Mouse (Mus musculus) frontal cortex, postnatal 36 days (tissue): Measurements from ENCODE around the gene Gm4559.
"Not testable (repeated sequence)": the region's sequence is repeated elsewhere in the genome, so short reads cannot be mapped to it uniquely, and the experiment has no call there.

ENCODE experiments used
- DNase-seq, 2 experiments: peaks; one replicate each; pipeline ENCODE4 v3.0.0; 2022; ENCODE audit warnings: low spot score in 2 of 2

Gm4559 gene

GRCm38 (mm10) chr7:142274263-142274662 lies at the start of gene Gm4559:
Gene Gm4559, minus strand, starts transcription at chr7:142274363.
- DNase-seq: not testable (repeated sequence)

GRCm38 (mm10) chr7:142323396-142324117 lies 49.4 kb upstream of the Gm4559 start:
- peak in 1 of 2 experiments; percentile 11 for DNase-seq

DNA sequence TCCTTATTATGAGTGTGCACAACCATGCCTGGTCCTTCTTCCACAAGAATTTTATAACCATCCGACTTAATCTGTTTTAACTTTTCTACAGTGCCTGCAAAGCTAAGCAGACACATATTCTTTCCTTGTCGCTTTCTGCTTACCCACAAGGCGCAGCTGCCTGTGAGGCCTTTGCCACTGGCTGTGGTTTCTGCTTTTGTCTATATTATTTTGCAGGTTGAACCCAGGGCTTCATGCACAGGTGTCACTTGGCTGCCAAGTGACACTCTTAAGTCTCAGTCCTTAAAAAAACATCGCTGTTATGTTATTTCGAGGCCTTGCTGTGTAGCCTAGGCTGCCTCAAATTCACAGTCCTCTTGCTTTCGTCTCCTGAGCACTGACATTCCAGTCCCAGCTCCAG lies 48.5 kb upstream of the Gm4559 start:
- no peak for DNase-seq

DNA sequence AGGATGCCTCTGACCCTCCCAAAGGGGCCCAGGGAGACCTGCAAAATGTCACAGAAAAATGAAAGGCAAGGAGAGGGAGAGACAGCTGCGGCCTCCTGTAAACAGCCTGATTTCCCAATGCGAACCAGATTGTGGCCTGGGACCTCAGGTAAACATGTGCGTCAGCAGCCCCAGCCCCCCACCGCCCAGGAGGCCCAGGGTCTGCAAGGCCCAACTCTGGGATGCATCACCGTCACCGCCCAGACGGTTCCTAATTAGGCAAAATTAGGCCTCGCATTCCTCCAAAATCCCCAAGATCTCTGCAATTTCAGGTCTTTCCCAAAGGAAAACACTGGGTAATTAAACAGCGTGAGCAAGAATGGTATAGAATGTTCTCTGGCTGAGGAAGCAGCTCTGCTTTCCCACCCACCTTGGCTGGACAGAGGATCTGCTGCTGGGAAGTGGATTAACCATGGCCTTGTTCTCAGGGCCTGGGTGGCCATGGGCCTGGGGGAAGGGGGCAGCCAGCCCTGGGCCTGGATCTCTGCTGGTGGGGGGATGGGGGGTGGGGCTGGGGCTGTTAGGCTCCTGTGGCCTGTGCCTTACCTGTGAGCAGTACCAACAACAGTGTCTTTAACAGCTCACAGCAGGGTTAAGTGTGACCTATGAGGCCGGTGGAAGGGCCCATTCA lies 47.6 kb upstream of the Gm4559 start:
- DNase-seq: not testable (repeated sequence)

- DNase-seq: no peak
These were observed 46.7 kb upstream of the Gm4559 start for GRCm38 (mm10) chr7:142320906-142321305.

DNA sequence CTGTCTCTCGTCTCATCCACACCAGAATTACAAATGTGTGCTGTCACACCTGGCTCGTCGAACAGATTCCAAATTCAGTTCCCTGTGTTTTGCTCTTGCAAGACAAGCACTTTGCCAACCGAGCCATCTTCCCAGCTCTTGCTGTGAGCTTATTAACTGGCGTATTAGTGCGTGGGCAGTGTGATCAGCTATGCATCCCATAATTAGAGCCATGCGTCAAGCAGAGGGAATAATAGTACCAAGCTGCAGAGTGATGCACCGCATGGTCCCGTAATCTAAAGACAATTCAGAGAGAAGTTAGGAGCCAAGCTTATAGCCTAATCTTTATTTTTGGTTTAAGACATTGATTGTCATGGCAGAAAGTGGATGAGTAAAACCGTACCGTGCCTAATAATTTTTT lies 45.0 kb upstream of the Gm4559 start:
- DNase-seq: no peak

- DNase-seq: no peak
These were observed 43.1 kb upstream of the Gm4559 start for GRCm38 (mm10) chr7:142317216-142317615.

DNA sequence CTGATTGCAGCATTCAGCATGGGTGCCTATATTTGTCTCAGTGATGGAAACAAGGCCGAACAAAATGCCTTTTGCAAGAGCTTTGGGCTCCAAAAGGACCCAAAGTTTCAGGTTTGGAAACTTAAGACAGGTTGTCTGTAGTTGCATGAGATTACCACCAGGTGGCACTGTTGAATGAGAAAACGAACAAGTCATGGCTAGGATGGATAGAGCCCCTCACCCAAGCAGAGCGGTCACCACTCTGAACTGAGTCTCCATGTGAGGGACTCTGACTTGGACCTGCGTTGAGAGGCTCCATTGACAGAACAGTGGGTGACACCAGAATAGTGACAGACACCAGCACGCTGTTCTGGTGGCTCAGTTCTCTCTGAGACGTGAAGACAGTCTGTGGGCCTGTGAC lies 42.4 kb upstream of the Gm4559 start:
- peak; percentile 19 to 51 for DNase-seq

GRCm38 (mm10) chr7:142314600-142315285 lies 40.6 kb upstream of the Gm4559 start:
- DNase-seq: no peak

- not testable (repeated sequence) for DNase-seq
These were observed 29.8 kb upstream of the Gm4559 start for GRCm38 (mm10) chr7:142303929-142304328.

DNA sequence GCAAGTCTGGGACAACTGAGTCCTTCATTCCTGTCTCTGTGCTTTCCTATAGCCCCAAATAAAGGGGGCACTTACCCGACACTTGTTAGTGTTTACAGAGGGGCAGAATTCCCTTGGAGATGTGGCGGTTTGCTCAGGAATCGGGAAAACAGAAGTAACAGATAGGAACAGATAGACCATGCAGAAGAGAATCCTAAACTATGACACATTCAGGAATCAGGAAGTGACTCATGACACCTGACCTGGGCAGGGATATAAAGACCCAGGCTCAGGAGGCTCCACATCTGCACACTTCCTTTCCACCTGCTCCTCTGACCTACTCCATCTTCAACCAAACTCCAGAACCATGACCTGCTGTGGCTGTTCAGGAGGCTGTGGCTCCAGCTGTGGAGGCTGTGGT lies 29.1 kb upstream of the Gm4559 start, which contains the start of gene Krtap5-4:
Krtap5-4 (plus strand) TSS at position 301 of the 400 bp plus-strand sequence.
- no peak for DNase-seq

DNA sequence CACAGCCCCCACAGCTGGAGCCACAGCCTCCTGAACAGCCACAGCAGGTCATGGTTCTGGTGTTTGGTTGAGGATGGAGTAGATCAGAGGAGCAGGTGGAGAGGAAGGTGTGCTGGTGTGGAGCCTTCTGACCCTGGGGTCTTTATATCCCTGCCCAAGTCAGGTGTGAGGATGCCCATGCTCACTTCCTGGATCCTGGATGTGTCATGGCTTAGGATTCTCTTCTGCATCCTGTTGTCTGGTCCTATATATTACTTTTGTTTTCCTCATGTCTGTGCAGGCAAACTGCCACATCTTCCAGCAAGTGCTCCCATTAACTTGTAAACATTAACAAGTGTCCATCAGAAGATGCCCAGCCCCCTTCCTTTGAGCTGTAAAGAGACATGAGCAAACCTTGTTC lies 22.9 kb upstream of the Gm4559 start, which contains the start of gene Krtap5-1:
Krtap5-1 (minus strand) TSS at position 101 of the 400 bp plus-strand sequence.
- not testable (repeated sequence) for DNase-seq

DNA sequence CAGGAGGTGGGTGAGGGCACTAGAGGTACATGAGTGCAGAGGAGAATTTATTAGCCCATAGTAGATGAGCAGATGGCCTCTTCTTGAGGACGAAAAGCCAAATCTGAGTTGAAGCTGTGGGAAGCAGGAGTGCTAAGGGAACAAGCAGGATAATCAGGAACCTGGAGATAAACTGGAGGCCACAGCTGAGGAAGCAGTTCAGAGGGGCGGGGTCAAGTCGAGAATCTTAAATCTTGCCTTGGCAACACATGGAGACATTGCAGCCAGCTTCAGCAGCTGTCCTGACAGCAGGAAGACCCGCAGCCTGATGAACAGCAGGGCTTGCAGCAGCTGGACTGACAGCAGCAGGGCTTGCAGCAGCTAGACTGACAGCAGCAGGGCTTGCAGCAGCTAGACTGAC lies 21.9 kb upstream of the Gm4559 start:
- not testable (repeated sequence) for DNase-seq

DNA sequence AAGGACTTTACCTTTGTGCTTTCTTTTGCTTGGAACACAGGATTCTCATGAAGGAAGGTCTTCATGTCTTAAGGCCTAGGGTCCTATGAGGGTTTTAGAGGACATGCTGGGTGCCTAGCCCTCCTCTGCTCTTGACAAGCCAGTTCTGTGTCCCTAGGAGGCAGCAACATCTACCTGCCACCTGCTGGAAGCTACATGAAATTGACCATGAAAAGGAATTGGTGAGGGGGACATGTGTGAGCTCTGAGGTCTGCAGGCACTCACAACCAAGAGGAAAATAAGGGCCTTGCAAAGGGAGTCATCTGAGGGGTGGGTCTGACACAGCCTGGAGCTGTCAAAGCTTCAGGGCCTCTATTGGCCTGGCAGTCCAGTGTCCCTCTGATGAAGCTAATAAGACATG lies 21.3 kb upstream of the Gm4559 start:
- DNase-seq: no peak

DNA sequence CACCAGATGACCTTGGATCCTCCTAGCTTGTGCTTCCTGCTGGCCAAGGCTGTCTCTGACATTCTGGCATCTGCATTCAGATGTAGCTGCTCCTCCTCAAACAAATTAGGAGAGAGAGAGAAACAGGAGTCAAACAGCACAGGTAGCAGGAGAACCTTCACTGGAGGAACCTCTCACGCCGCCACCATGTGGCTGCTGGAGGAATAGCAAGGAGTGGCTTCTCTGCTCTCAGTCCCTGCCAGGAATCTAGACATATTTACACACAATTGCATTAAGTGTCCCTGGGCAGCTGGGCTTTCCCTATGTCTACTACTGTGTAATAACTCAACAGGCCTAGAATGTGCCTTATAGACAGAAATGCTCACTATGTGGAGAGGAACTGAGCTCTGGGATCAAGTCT lies 19.7 kb upstream of the Gm4559 start:
- peak in 1 of 2 experiments; percentile 13 for DNase-seq

DNA sequence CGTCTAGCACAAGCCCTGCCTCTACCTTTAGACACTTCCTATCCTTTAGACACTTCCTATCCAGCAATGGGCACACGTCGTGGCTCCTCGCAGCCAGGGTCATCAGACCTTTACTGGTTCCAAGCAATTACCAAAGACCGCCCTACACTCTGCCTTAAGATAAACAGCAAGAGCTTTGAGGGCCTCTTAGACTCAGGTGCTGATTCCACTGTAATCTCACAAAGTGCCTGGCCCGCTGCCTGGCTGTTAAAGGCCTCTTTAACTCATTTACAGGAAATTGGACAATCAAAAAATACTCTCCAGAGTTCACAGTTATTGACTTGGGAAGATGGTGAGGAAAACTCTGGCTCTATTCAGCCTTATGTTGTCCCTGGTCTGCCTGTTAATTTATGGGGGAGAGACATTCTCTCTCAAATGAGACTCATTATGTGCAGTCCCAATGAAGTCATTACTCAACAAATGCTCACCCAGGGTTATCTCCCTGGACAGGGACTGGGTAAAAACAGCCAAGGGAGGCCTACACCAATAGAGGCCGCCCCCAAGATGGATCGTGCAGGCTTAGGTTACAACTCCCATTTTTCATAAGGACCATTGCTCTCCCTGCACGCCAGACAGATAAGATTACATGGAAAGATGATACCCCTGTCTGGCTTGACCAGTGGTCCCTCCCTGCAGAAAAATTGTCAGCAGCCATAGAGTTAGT lies 11.9 kb upstream of the Gm4559 start:
- DNase-seq: not testable (repeated sequence)

GRCm38 (mm10) chr7:142285130-142285835 lies 11.1 kb upstream of the Gm4559 start:
- DNase-seq: peak; percentile 6 to 24

DNA sequence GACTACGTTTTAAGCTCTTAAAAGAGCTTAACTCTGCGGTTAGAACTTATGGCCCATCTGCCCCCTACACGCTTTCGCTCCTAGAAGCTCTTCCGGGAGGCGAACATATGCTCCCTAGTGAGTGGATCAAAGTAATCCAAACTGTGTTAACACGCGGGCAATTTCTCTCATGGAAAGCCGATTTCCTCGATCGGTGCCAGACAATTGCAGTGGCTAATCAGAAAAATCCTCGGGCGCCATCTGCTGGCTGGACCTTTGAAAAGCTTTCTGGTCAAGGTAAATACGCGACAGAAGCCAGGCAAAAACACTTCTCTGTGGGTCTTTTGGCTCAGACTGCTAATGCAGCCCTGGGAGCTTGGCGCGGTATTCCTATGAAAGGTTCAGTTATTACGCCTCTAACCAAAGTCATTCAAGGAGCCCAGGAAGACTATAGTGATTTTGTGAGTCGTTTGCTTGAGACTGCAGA lies 10.5 kb upstream of the Gm4559 start:
- peak; percentile 91 to 93 for DNase-seq

- DNase-seq: peak; percentile 23 to 35
These were observed 9.9 kb upstream of the Gm4559 start for GRCm38 (mm10) chr7:142284023-142284591.

- DNase-seq: not testable (repeated sequence)
These were observed 8.7 kb upstream of the Gm4559 start for GRCm38 (mm10) chr7:142282847-142283246.

DNA sequence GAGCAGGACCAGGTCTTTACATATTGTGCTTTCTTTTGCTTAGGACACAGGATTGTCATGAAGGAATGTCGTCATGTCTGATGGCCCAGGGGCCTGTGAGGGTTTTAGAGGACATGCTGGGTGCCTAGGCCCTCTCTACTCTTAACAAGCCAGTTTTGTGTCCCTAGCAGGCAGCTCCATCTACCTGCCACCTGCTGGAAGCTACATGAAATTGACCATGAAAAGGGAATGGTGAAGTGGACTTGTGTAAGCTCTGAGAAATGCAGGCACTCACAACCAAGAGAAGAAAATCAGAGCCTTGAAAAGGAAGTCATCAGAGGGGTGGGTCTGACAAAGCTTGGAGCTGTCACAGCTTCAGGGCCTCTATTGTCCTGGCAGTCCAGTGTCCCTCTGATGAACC lies 5.1 kb upstream of the Gm4559 start:
- not testable (repeated sequence) for DNase-seq
